Mouse (Mus musculus) myocyte (in vitro differentiated cells): ENCODE results near the gene Bcl6.

Source experiments
- MAX ChIP-seq: IDR thresholded peaks from one replicate; pipeline ENCODE4 v1.6.1; 2011; ENCODE audit warnings: low read depth, mild to moderate bottlenecking, control low read depth
- POLR2A ChIP-seq: IDR thresholded peaks from one replicate; pipeline ENCODE4 v1.6.1; 2011; ENCODE audit warnings: low read depth, mild to moderate bottlenecking, control low read depth, moderate library complexity; ENCODE audit not compliant: insufficient read length
- REST ChIP-seq: IDR thresholded peaks from one replicate; pipeline ENCODE4 v1.6.1; 2011; ENCODE audit warnings: mild to moderate bottlenecking, control low read depth, moderate library complexity; ENCODE audit not compliant: insufficient read depth, insufficient read length
- TCF3 ChIP-seq: IDR thresholded peaks from one replicate; pipeline ENCODE4 v1.6.1; 2011; ENCODE audit warnings: low read depth, control low read depth; ENCODE audit not compliant: insufficient read length
- USF1 ChIP-seq: IDR thresholded peaks from one replicate; pipeline ENCODE4 v1.6.1; 2011; ENCODE audit warnings: low read depth, mild to moderate bottlenecking, control low read depth, moderate library complexity

GRCm38 (mm10) chr16:23980201-23980870, 8.3 kb downstream of the Bcl6 start:
- TF ChIP-seq TCF3: no peak
- no peak for TF ChIP-seq POLR2A
- TF ChIP-seq USF1: no peak
- TF ChIP-seq MAX: no peak
- TF ChIP-seq REST: no peak
